Mouse (Mus musculus) left cerebral cortex, postnatal 36 days (tissue): ENCODE measurements around the gene Flywch2. TPM values are rescaled to one million over a fixed set of nuclear protein-coding genes. Genes with fewer than 3 reads are reported as not detected.

Source experiments
- DNase-seq, 2 experiments: peaks; one replicate each; pipeline ENCODE4 v3.0.0; 2021 to 2022; ENCODE audit warnings: low spot score in 2 of 2, mixed read lengths in 1 of 2
- intact Hi-C: fragments of 180-260 bp; cut with DNase I; formaldehyde crosslinking; loops from one replicate; pipeline ENCODE4 v1.15.1; 2025
- microRNA-seq: library from miRNA; unstranded; fragments of <30 nt; microRNA quantifications from one replicate; pipeline ENCODE4 v1.2.0, GENCODE M21; 2022
- total RNA-seq, 2 experiments: library from RNA; stranded (reverse); gene quantifications; 2 replicates each; pipeline ENCODE4 v1.2.3; 2021

The Flywch2 gene
- total RNA-seq, 2 experiments from 2014 or later, result 11.4 to 16.2 TPM

GRCm38 (mm10) chr17:23739202-23740135 is 46.4 kb downstream of the Flywch2 start:
- intact Hi-C loops, result no loop called here
- peak in 1 of 2 experiments; percentile 54 for DNase-seq

- intact Hi-C loops, result no loop called here
Measured at GRCm38 (mm10) chr17:23738836-23739201, 47.1 kb downstream of the Flywch2 start.

GRCm38 (mm10) chr17:23737493-23738445 is 48.1 kb downstream of the Flywch2 start:
- intact Hi-C loops, result no loop called here
- no peak for DNase-seq

More at GRCm38 (mm10) chr17:23738836-23739201, 47.1 kb downstream of the Flywch2 start:
- DNase-seq, result no peak

GRCm38 (mm10) chr17:23734341-23734740 is 51.5 kb downstream of the Flywch2 start:
- intact Hi-C loops, result no loop called here
- DNase-seq, result no peak

- DNase-seq, result no peak
- intact Hi-C loops, result no loop called here
Measured at GRCm38 (mm10) chr17:23730441-23730840, 55.4 kb downstream of the Flywch2 start.

Small RNA genes within 50 kb of the gene (microRNA-seq; reads per million reads assigned to microRNA genes)
- gene Mir5125, result 1.3 reads per million

Other genes starting within 250 kb of the Flywch2 start
- 1 to 10 TPM; 6.0 to 6.8 TPM for gene Zfp213, start 221.8 kb downstream of the Flywch2 start, total RNA-seq
- gene Zfp13, start 186.6 kb downstream of the Flywch2 start, total RNA-seq, result 10 to 100 TPM; 26.0 to 26.4 TPM
- gene Zscan10, start 185.2 kb downstream of the Flywch2 start, total RNA-seq, result not detected
- under 1 TPM; 0.12 to 0.16 TPM for gene Mmp25, start 140.8 kb downstream of the Flywch2 start, total RNA-seq
- gene Bicdl2, start 125.6 kb downstream of the Flywch2 start, total RNA-seq, result not detected
- 100 to 1,000 TPM; 126 to 137 TPM for gene Hcfc1r1, start 112.5 kb downstream of the Flywch2 start, total RNA-seq
- gene Thoc6, start 112.2 kb downstream of the Flywch2 start, total RNA-seq, result 1 to 10 TPM; 5.3 to 7.0 TPM
- gene Tnfrsf12a, start 108.6 kb downstream of the Flywch2 start, total RNA-seq, result 1 to 10 TPM; 8.8 to 9.9 TPM
- gene Cldn6, start 106.8 kb downstream of the Flywch2 start, total RNA-seq, result not detected
- gene Cldn9, start 102.1 kb downstream of the Flywch2 start, total RNA-seq, result under 1 TPM in 1 of 2 experiments, not detected in 1; 0.30 TPM
- gene 1520401A03Rik, start 63.3 kb downstream of the Flywch2 start, total RNA-seq, result under 1 TPM in 1 of 2 experiments, not detected in 1; 0.10 TPM
- gene Pkmyt1, start 59.7 kb downstream of the Flywch2 start, total RNA-seq, result 1 to 10 TPM; 4.1 to 4.7 TPM
- 10 to 100 TPM; 58.7 to 62.9 TPM for gene Paqr4, start 45.2 kb downstream of the Flywch2 start, total RNA-seq
- under 1 TPM; 0.48 to 0.81 TPM for gene Kremen2, start 40.2 kb downstream of the Flywch2 start, total RNA-seq
- gene Flywch1, start 14.5 kb downstream of the Flywch2 start, total RNA-seq, result 100 to 1,000 TPM; 354 to 411 TPM
- gene Srrm2, start 4.5 kb upstream of the Flywch2 start, total RNA-seq, result 100 to 1,000 TPM; 420 to 743 TPM
- 100 to 1,000 TPM; 330 to 406 TPM for gene Elob, start 43.1 kb upstream of the Flywch2 start, total RNA-seq
- gene Prss33, start 50.0 kb upstream of the Flywch2 start, total RNA-seq, result not detected
- not detected for gene Prss32, start 57.8 kb upstream of the Flywch2 start, total RNA-seq
- gene Prss41, start 58.1 kb upstream of the Flywch2 start, total RNA-seq, result 1 to 10 TPM; 1.5 to 1.6 TPM
- gene Prss21, start 82.0 kb upstream of the Flywch2 start, total RNA-seq, result not detected
- not detected for gene Dcpp1, start 94.8 kb upstream of the Flywch2 start, total RNA-seq
- gene Dcpp2, start 94.8 kb upstream of the Flywch2 start, total RNA-seq, result not detected
- gene Dcpp3, start 131.4 kb upstream of the Flywch2 start, total RNA-seq, result not detected
- not detected for gene Sbp, start 155.6 kb upstream of the Flywch2 start, total RNA-seq
- gene Sbpl, start 169.2 kb upstream of the Flywch2 start, total RNA-seq, result not detected
- gene Prss30, start 194.5 kb upstream of the Flywch2 start, total RNA-seq, result under 1 TPM; 0.20 to 0.68 TPM
- gene Prss22, start 212.0 kb upstream of the Flywch2 start, total RNA-seq, result 1 to 10 TPM; 1.2 to 1.8 TPM